Mouse (Mus musculus) liver, adult 2 months (tissue): ENCODE measurements at regions not wholly inside any gene's neighbourhood (a gene's known extent, or its start where the extent isn't known, plus 50 kb on each side); places are given as distances from the start of the nearest gene placed in this dataset.
A peak's percentile ranks its signal among the peaks of the same experiment; 100 is the strongest.

Experiments used
- DNase-seq: peaks from one replicate; pipeline ENCODE4 v3.0.0-alpha.2; 2011; ENCODE audit warnings: low read depth, low spot score; ENCODE audit errors: extremely low read depth
- H3K27ac ChIP-seq: fragments of 200-500 bp; replicated peaks from 2 replicates; pipeline ENCODE4 v1.5.1; 2012; ENCODE audit warnings: low read depth, mild to moderate bottlenecking, control low read depth, inconsistent platforms, low read length; ENCODE audit not compliant: insufficient read depth
- H3K27me3 ChIP-seq: fragments of 200-500 bp; 2 replicates; pipeline ENCODE4 v1.6.1; 2012; ENCODE audit warnings: mild to moderate bottlenecking, moderate library complexity, low read length, inconsistent platforms; ENCODE audit not compliant: control insufficient read depth, insufficient read depth
- H3K36me3 ChIP-seq: fragments of 200-500 bp; 2 replicates; pipeline ENCODE4 v1.6.1; 2012; ENCODE audit warnings: low read length, inconsistent platforms; ENCODE audit not compliant: control insufficient read depth, insufficient read depth
- H3K4me1 ChIP-seq: fragments of 200-500 bp; 2 replicates; pipeline ENCODE4 v1.6.1; 2011; ENCODE audit warnings: low read length; ENCODE audit not compliant: control insufficient read depth, insufficient read depth
- H3K4me3 ChIP-seq: fragments of 200-500 bp; 2 replicates; pipeline ENCODE4 v1.5.1; 2011; ENCODE audit warnings: low read depth, mild to moderate bottlenecking, control low read depth, low read length, moderate library complexity; ENCODE audit not compliant: insufficient read depth
- H3K79me2 ChIP-seq: fragments of 200-500 bp; 2 replicates; pipeline ENCODE4 v1.6.1; 2012; ENCODE audit warnings: inconsistent platforms, mild to moderate bottlenecking, low read length, moderate library complexity; ENCODE audit not compliant: control insufficient read depth, insufficient read depth
- H3K9ac ChIP-seq: fragments of 200-500 bp; 2 replicates; pipeline ENCODE4 v1.6.1; 2012; ENCODE audit warnings: low read depth, mild to moderate bottlenecking, control low read depth, inconsistent platforms, low read length
- CTCF ChIP-seq: fragments of 200-500 bp; IDR thresholded peaks from 2 replicates; pipeline ENCODE4 v1.5.1; 2011; ENCODE audit warnings: low read depth, low read length, control low read depth
- POLR2A ChIP-seq: fragments of 200-500 bp; IDR thresholded peaks from 2 replicates; pipeline ENCODE4 v1.6.1; 2011; ENCODE audit warnings: low read length, control low read depth; ENCODE audit not compliant: insufficient read depth; ENCODE audit errors: extremely low read depth
- WGBS: fragments of 180-500 bp; shearing (Covaris S2); methylation state at CpG from one replicate; pipeline ENCODE4 v1.1.7; 2018; 5-methylcytosine and 5-hydroxymethylcytosine counted together

DNA sequence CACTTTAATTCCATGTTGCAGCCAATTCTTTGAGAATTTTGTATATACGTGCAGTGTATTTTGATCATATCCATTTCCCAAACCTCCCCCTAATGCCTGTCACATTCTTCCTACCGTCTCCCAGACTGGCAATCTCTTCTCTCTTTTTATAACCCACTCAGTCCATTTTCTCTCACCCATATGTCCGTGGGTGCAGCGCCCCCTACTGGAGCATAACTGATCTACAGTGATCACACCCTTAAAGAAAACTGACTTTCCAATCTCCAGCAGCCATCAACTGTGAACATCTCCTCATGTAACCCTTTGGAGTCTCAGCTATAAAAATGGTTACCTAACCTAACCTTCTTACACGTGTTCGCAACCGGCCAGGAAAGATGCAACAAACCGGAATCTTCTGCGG is 123.0 kb upstream of the Slc7a14 start:
- Histone ChIP-seq H3K4me3 (no peak overlapping the region), H3K9ac (no peak overlapping the region), H3K27ac (no peak overlapping the region), H3K4me1 (no peaks in the 10 kb centered on the region), H3K27me3 (no peaks in the 10 kb centered on the region), H3K79me2 (no peaks in the 10 kb centered on the region), H3K36me3 (no peaks in the 10 kb centered on the region)
- DNase-seq: peak; percentile 9
- 85% methylated on average over 9 of the region's 9 CpGs for WGBS
- TF ChIP-seq CTCF (peak; percentile 53), POLR2A (no peak)

DNA sequence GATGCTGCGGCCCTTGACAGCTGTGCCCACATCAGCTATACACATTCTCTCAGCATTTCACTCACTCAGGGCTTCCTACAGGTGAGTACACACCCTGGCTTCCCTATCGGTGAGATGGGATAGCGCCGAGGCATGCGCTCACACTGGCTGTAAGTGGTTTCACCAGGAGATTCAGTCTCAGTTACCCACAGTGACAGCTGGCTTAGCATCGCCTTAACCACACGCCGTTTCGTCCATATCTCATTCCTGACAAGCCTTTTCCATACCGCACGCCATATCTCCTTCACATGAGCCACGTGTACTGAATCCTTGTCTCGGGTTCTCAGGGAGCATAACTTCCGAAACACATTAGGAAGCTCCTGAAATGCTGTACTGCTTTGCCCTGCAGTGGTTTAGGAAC is 113.3 kb upstream of the Slc7a14 start:
- Histone ChIP-seq H3K79me2 (no peaks in the 10 kb centered on the region), H3K27me3 (no peaks in the 10 kb centered on the region), H3K27ac (no peak overlapping the region), H3K9ac (no peak overlapping the region), H3K36me3 (no peaks in the 10 kb centered on the region), H3K4me1 (no peaks in the 10 kb centered on the region), H3K4me3 (no peak overlapping the region)
- WGBS: 87% methylated on average over 14 of the region's 14 CpGs
- DNase-seq: no peak
- TF ChIP-seq POLR2A (no peak), CTCF (no peak)

GRCm38 (mm10) chr3:31408802-31409201 is 98.6 kb upstream of the Slc7a14 start:
- H3K27me3 ChIP-seq: no peaks in the 10 kb centered on the region
- TF ChIP-seq POLR2A (no peak), CTCF (no peak)
- no peaks in the 10 kb centered on the region for H3K36me3 ChIP-seq
- WGBS: 83% methylated on average over 4 of the region's 4 CpGs
- no peak for DNase-seq
- no peaks in the 10 kb centered on the region for H3K4me1 ChIP-seq
- H3K79me2 ChIP-seq: no peaks in the 10 kb centered on the region
- no peak overlapping the region for H3K9ac ChIP-seq
- H3K4me3 ChIP-seq: no peak overlapping the region
- H3K27ac ChIP-seq: no peak overlapping the region

DNA sequence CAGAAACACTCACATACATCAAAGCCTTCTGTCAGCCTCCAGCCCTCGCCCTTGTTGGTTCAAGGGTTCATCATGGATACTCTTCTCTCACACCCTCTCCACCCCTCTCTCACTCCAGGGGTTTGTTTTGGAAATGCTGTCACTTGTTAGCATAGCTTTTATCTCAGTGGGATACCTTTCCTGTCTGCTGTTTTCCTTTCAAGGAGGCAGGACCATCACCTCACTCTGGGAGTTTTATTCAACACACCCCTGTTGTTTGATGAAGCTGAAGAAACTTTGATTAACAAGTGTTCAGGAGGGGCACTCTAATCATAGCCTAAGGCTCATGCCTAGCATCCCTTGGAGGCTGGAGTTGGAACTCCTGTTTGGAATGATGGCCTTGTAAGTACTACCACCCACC is 95.7 kb upstream of the Slc7a14 start:
- Histone ChIP-seq H3K4me3 (no peak overlapping the region), H3K4me1 (no peaks in the 10 kb centered on the region), H3K9ac (no peak overlapping the region), H3K27me3 (no peaks in the 10 kb centered on the region), H3K27ac (no peak overlapping the region), H3K79me2 (no peaks in the 10 kb centered on the region), H3K36me3 (no peaks in the 10 kb centered on the region)
- 59% methylated on average over 1 of the region's 1 CpGs for WGBS
- no peak for DNase-seq
- TF ChIP-seq CTCF (no peak), POLR2A (no peak)

DNA sequence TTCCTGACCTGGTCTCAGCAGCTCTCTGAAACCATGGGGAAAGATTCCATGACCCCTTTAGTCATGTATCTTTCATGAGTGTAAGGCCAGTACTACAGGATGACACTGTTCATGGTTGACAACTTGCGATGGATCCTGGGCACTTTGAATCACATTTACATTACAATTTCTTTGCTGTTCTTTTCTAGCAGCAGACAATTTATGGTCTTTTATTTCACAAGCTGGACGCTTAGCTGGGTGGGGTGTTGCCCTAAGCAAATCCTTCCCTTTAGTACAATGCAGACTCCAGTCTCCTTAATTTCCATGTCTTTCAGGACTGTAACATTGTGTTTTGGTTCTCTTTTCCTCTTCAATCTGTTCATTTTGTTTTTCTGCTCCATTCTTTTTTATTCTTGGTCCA is 89.0 kb upstream of the Slc7a14 start:
- no peaks in the 10 kb centered on the region for H3K4me1 ChIP-seq
- no peak overlapping the region for H3K27ac ChIP-seq
- DNase-seq: no peak
- no peaks in the 10 kb centered on the region for H3K27me3 ChIP-seq
- H3K36me3 ChIP-seq: no peaks in the 10 kb centered on the region
- H3K4me3 ChIP-seq: no peak overlapping the region
- TF ChIP-seq CTCF (no peak), POLR2A (no peak)
- 93% methylated on average over 2 of the region's 2 CpGs for WGBS
- H3K79me2 ChIP-seq: no peaks in the 10 kb centered on the region
- H3K9ac ChIP-seq: no peak overlapping the region

GRCm38 (mm10) chr3:31394533-31394932 is 84.4 kb upstream of the Slc7a14 start:
- no peaks in the 10 kb centered on the region for H3K79me2 ChIP-seq
- no peak overlapping the region for H3K9ac ChIP-seq
- no peaks in the 10 kb centered on the region for H3K4me1 ChIP-seq
- 44% methylated on average over 4 of the region's 4 CpGs for WGBS
- no peak overlapping the region for H3K4me3 ChIP-seq
- DNase-seq: peak; percentile 10
- TF ChIP-seq POLR2A (no peak), CTCF (no peak)
- no peaks in the 10 kb centered on the region for H3K27me3 ChIP-seq
- H3K27ac ChIP-seq: no peak overlapping the region
- no peaks in the 10 kb centered on the region for H3K36me3 ChIP-seq
